Mouse (Mus musculus): Measurements from ENCODE around the gene St3gal6.
"Not testable (repeated sequence)": the region's sequence is repeated elsewhere in the genome, so short reads cannot be mapped to it uniquely, and the experiment has no call there.

Gene St3gal6

DNA sequence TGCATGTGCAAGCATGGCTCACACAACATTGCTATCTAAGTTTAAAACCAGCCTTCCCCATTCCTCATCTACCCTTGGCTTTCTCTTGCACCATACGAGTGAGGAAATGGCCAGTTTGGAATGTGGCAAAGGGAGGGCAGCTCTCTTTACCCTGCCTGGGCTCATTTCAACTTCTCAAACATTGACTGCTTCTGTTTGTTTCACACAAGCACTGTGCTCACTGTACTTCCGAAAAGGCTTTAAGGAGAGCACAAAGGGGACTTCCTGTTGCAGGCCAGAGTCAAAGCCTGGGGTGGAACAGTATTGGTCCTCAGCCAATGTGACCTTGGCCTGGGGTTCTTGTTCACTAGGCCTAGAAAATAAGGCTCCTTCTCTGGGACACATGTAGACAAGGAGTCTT is 47.7 kb downstream of the St3gal6 start:
- DNase-seq (ENCODE audit: low read depth, low spot score): no peak

DNA sequence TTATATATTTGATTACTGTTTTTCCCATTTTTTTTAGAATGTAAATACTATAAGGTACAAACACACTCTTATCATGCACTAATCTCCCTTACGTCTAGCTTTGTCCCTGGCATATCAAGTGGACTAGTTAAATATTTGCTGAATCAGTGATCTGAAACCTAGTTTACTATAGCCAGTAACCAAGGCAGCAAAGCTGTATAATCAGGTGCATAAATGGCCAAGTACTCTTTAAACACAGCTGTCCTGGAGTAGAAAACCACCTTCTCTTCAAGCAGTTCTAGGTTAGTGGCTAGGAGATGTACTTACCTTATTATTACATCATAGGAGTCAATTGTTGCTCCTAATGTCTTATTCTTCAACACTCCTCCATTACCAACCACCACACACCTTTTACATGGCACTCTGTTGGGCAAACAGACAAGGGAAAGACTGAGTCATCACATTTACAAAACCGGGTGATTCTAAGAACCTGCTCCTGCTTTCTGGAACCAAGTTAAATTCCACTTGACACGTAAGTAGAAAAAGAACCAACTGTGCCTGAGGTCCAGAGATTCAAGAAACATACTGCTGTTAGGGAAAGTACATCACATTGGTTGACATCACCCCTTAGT is 48.4 kb downstream of the St3gal6 start:
- DNase-seq (ENCODE audit: low read depth, low spot score): no peak

DNA sequence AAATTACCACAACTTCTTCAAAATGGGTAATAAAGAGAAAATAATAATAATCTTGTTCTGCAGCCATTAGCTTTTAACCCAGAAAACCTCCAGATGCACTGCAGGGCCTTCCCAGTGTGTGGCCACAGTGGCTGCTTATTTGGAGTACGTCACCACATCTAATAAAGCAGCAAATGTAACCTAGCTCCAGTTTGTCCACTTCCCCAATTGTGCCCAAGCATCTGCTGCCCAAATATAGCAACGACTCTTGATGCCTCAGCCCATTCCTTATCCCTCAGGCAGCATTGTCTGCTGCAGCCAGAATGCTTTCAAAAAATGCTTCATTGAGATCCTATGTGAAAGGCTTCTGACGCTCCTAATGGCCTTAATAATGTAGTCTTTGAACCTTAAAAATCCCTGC is 49.2 kb downstream of the St3gal6 start:
- no peak for DNase-seq (ENCODE audit: low read depth, low spot score)

DNA sequence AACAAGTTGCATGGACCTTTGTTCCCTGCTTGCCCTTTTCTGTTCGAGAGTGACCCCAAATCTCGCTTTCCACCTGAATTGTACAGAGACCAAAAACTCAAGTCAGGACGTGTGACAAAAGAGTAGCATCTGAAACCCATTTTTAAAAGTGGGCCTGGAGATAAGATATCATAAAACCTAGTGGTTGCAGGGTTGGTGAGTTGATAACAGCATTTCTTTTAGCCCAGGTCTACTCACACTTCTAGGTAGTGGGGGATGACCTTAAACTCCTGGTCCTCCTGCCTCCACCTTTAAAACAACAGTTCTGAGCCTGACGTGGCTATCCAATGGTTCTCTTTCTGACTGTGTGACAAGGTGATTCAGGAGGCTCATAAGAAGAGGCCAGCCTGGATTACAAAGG is 53.2 kb downstream of the St3gal6 start:
- no peak for DNase-seq (ENCODE audit: low read depth, low spot score)

DNA sequence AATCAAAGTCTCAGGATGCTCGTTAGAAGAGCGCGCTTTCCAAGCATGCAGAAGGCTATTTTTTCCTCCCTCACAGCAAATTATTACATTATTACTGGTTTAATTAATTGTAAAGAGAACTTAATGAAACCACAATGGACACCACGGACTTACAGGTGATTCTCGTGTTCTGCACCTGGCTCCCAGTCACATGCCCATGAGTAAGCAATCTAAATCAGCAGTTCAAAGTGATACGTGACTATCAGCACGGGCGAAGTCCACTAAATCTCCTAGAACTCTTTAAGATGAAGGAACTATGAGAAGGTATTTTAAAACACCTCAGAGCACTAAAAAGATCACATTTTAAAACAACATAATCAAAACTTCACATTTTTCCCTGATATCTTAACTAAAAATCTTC is 54.0 kb downstream of the St3gal6 start:
- no peak for DNase-seq (ENCODE audit: low read depth, low spot score)

DNA sequence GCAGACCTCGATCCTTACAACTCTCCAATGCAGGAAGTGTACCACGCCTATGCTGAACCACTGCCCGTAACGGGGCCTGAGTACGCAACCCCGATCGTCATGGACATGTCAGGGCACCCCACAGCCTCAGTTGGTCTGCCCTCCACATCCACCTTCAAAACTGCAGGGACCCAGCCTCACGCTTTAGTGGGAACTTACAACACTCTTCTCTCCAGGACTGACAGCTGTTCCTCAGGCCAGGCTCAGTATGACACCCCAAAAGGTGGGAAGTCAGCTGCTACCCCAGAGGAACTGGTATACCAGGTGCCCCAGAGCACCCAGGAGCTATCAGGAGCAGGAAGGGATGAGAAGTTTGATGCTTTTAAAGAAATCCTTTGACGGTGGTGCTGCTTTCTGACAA is 58.6 kb downstream of the St3gal6 start:
- no peak for DNase-seq (ENCODE audit: low read depth, low spot score)

DNA sequence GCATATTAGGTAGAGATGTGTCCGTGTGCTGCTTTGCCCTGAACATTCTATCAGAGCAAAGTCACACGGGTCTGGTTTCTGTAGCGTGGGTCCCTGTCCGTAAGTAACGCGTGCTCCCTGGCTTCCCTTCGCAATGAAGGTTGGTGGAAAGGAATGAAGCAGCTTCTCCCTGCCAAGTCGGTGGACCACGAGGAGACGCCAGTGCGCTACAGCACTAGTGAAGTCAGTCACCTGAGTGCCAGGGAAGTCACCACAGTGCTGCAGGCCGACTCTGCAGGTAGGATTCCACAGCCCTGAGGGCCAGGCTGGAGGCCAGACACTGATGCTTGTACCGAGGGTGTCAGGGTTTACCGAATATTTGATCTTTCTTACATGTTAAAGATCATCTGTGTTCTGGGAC is 60.0 kb downstream of the St3gal6 start:
- no peak for DNase-seq (ENCODE audit: low read depth, low spot score)

DNA sequence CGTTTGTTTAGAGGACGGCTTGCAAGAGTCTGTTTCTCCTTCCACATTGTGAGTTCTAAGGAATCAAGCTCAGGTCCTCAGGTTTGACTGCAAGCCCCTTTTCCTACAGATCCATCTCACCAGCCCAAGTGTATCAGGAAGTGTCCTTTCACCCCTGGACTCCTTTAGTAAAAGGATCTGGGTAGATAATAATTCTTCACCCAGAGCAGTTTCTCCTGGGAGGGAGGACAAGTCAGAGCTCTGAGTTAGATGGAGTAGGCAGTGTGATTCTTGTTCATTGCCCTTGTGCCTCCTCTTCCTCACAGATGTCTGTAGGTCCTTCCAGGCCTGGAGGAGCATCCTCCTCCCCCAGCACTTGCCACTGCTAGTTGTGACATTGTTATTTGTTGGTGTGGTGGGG is 61.5 kb downstream of the St3gal6 start:
- no peak for DNase-seq (ENCODE audit: low read depth, low spot score)

DNA sequence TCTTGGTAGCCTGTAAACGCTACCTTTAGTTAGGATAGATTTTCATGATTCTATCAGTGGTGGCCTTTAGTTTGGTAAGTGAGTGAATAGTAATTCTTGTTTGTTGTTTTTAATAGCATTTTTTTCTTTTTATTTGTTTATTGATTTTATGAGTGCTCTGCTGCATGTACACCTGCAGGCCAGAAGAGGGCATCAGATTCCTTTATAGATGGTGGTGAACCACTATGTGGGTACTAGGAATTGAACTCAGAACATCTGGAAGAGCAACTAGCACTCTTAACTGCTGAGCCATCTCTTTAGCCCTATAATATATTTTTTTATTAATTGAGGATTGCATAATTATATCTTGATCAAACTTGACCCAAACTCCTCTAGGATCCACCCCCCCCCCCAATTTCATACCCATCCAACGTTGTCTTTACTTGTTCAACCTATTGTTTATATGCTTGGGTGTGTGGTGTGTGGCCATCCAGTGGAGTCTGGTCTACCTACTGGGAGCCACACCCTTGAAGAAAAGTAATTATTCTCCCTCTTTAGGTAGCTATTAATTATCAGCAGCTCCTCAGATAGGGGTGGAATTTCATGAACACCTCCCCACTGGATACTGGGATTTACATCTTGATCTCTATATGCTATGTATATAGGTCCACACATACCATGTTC is 62.1 kb downstream of the St3gal6 start:
- DNase-seq (ENCODE audit: low read depth, low spot score): peak; percentile 60

DNA sequence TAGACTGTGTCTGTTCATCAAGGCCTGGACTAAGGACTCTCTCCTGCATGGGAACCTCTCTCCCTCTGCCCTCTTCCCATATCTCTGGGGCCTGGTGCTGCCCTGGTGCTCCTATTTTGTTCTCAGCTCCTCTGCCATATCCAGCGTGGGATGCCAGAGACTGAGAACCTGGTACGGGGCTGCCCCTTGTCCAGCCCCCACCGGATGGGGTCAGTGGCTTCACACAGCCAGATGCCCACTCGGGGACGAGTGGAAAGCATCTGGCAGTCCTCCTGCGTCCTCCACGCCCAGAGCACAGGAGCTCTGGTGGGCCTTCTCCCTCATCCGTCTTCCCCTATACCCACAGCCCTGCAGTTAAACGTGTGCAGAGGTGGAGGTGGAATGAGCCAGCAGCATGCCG is 63.7 kb downstream of the St3gal6 start:
- DNase-seq (ENCODE audit: low read depth, low spot score): no peak

DNA sequence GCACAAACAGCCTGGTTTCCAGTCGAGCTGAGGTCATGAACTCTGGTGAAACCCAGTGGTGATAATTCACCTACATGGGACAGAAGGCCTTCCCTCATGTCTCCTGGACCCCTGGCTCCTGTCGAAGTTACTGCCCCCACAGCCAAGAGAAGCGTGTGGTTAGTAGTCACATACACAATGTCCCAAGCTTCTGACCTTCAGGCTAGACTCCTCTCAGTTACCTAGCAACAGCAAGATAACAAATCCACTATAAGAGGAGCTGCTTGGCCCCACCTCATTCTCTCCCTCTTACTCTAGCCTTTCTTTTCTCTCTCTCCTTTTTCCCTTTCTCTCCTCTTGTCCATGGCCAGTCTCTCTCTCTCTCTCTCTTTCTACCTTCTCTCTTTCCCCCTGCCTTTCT is 64.1 kb downstream of the St3gal6 start:
- DNase-seq (ENCODE audit: low read depth, low spot score): not testable (repeated sequence)

DNA sequence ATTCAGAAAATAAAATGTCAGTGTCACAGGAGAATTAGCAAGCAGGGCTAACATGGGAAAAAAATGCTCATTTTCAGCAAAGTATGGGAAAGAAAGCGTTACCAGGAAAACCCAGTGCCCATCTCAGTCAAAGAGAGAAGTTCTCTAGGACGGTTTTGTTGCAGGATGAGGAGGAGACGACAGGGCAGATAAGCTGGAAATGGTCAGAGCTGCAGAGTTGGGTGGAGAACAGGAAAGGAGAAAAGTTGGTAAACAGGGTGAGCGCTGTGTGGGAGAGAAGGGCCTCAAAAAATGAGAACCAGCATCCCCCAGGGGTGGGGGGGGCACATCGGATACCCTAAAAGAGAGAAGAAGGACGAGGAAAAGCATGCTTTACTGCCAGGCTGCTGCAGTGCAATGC is 67.1 kb downstream of the St3gal6 start:
- no peak for DNase-seq (ENCODE audit: low read depth, low spot score)

DNA sequence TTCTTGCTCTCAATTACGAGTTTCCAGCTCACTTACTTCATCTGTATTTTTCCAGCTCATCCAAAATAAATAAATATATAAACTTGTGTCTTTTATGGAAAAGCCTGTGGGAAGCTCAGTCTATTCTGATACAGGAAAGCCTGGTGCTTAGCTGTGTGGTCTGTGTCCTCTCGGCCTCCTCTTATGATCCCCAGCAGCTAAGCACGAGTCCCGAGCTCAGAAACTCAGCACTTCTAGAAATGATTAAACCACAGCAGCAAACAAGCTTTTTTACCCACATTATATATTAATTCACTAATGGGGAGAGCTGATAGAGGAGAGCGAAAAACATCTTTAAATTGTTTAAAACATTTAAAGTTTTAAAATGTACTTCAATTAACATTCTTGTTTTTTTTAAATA is 67.6 kb downstream of the St3gal6 start:
- no peak for DNase-seq (ENCODE audit: low read depth, low spot score)

DNA sequence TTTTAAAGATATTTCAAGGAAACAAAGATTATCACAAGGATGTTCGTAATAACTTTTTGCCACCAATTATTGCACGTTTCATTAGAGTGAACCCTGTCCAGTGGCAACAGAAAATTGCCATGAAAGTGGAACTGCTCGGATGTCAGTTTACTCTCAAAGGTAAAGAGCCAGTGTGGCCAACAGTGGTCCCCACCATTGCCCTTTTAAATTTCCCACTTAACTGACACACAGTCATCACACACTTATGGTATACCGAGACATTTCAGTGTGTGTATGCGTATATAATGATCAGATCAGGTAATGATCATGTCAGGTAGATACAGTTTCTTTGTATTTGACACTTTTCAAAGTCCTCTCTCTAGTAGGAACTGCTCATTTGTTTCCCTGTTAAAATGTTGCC is 68.9 kb downstream of the St3gal6 start:
- no peak for DNase-seq (ENCODE audit: low read depth, low spot score)

DNA sequence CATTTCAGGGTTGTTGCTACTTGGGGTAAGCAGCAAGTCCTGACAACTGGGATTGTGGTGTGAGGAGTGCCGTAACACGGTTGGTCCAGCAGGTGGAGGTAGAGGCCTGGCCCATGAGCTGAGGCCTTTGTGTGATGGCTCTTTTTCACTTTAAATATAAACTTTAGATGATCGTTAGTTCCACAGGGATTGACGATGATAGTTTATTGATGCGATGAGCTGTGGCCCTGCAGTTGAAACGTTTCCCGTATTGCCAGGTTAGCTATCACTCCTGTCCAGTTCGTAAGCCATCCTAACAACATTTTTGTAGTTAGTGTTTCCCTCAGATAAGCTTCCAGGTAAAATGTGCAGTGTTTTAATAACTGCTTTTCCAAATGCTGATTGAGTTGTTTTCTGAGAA is 69.4 kb downstream of the St3gal6 start:
- peak; percentile 73 for DNase-seq (ENCODE audit: low read depth, low spot score)

DNA sequence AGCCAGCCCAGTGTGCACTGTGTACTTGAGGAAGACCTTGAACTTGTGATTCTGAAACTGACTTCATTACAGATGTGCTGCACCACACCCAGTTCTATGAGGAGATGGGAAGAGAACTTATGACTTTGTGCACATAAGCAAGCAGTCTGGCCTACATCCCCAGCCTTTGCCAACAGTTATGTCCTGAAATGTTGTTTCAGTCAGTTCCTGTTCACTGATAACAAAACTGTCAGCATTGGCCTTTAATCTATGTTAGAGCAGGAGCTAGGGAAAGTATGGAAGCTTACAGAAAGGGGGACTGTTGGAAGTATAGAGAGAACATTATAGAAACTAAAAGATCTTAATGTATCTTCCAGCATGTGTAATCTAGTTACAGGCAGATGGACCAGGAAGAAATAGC is 70.2 kb downstream of the St3gal6 start:
- no peak for DNase-seq (ENCODE audit: low read depth, low spot score)

DNA sequence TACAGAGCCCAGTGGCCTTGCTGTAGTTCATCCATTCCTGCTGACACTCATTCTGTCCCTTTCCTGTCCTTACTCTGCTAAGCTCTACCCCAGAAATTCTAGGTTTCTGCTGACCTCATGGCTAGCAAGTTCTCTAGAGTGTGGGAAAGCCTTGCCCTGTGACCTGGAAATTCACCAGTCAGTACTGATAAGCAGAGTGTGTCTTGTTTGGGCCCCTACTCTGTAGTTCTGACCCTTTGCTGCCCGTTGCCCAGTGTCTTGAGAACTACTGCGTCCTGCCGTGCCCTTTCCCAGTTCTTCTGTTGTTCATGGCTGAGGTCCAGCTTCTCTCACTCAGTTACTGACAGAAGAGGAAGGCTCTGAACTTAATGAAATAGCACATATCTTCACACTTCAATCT is 70.9 kb downstream of the St3gal6 start:
- DNase-seq (ENCODE audit: low read depth, low spot score): no peak

DNA sequence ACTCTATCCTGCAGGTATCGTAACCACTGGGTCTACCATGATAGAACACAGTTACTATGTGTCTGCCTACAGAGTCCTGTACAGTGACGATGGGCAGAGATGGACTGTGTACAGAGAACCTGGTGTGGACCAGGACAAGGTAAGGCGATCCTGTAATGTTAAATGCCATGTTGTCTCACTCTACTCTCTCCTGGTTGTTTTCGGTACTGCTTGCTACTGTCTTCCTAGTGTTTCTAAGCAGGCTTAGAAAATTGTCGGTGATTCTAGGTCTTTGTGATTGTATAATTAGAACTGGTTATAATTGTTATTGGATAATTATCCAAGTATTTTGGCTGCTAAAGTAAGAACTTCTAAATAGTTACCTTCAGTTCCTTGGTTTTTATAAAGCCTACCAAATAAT is 72.4 kb downstream of the St3gal6 start:
- no peak for DNase-seq (ENCODE audit: low read depth, low spot score)

DNA sequence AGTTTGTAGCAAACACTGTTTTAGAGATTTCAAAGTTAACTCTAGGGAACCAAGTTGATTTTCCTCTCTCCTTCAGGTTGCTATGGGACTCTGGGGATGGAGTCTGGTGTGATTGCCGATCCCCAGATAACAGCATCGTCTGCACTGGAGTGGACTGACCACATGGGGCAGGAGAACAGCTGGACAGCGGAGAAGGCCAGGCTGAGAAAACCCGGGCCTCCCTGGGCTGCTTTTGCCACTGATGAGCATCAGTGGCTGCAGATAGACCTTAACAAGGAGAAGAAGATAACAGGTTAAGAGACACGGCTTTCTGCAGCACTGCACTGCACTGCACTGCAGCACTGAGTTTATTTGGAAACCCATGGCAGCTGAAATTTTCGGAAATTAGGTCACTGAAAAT is 73.4 kb downstream of the St3gal6 start:
- no peak for DNase-seq (ENCODE audit: low read depth, low spot score)

DNA sequence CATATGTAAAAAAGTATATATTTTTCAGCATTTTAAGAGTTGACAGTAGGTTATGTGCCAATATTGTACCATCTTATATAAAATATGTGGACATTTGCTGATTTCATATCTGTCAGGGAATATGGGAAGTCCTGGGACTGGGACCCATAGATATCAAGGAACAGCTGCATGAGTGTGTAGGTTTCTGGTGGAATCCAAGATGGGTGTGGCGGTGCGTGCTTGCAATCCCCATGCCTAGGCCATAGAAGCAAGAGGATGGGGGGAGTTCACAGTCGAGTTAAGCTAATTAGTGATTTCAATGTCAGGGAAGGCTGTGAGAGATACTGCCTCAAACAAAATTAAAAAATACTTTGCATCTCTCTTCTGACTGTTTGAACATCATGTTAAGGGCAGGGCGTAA is 75.0 kb downstream of the St3gal6 start:
- no peak for DNase-seq (ENCODE audit: low read depth, low spot score)

DNA sequence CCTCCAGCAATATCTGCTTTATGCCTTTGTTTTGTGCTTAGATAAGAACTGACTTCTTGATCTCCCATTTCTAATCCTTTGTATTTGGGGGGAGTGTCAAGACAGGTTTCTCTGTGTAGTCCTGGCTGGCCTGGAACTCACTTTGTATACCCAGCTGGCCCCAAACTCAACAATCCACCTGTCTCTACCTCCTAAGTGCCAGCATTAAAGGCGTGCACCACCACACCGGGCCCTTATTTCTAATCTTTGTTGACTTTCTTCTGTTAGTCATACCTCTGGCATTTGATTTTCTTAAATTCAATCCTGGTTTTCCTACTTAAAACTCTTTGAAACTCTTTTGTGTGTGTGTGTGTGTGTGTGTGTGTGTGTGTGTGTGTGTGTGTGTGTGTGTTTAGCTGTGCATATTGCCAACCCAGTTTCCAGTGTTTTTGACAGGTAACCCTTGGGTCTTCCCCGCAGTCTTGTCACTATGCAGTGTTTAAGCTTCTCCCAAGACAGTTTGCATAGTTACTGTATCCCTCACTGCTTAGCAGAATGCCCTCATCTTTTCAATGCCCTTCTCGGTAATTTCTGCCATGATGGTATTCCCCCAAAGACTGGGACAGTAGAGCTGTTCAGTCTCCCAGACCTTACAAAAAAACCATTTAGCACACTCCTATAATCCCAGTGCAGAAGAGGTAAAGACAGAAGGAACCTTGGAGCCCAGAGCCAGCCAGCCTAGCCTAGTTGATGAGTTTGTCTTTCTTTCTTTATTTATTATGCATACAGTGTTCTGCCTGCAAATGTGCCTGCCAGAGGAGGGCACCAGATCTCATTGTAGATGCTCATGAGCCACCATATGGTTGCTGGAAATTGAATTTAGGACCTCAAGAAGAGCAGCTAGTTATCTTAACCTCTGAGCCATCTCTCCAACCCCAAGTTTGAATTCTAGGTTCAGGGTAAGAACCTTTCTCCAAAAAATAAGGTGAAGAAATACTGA is 77.5 kb downstream of the St3gal6 start:
- no peak for DNase-seq (ENCODE audit: low read depth, low spot score)

DNA sequence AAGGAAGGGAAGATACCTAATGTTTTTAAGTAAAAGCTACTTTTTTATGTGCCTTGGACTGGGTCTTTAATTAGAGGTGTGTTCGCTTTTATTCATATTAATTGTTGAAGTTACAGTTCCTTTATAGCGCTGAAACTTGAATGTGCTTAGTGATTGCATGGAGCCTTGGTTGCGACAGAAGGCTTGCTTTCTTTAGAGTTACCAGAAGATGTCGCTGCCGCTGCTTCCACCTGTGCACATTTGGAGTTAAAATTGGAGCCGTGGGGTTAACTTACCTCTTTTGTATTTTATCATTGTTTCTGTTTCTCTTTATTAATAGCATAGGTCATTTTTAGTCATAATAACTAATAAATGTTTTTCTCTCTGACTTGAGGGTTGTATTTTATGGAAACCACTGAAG is 79.3 kb downstream of the St3gal6 start:
- DNase-seq (ENCODE audit: low read depth, low spot score): peak; percentile 71

DNA sequence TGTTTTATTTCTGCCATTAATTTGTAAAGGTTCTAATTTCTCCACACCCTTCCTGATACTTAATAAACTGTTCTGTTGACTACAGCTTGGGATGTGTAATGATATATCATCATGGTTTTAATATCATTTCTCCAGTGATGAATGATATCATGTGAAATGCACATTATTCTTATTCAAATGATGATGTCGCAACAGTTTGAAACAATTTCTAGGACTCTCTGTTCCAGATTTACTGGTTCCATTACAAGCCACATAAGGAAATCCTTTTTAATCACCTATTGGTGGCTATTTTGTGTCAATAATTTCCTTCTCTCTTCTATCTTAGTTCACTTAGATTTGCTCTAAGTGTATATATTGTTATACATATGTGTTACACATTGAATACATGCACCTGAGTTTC is 91.7 kb downstream of the St3gal6 start:
- DNase-seq (ENCODE audit: low read depth, low spot score): no peak

All from A20 (cell line).